Mouse (Mus musculus) liver, adult (tissue): ENCODE data around the gene Ltb.

Experiments used
- GATA4 ChIP-seq: IDR thresholded peaks from 2 replicates; pipeline ENCODE4 v1.6.1; 2014; ENCODE audit warnings: mild to moderate bottlenecking, low read length; ENCODE audit not compliant: insufficient replicate concordance

Ltb gene

DNA sequence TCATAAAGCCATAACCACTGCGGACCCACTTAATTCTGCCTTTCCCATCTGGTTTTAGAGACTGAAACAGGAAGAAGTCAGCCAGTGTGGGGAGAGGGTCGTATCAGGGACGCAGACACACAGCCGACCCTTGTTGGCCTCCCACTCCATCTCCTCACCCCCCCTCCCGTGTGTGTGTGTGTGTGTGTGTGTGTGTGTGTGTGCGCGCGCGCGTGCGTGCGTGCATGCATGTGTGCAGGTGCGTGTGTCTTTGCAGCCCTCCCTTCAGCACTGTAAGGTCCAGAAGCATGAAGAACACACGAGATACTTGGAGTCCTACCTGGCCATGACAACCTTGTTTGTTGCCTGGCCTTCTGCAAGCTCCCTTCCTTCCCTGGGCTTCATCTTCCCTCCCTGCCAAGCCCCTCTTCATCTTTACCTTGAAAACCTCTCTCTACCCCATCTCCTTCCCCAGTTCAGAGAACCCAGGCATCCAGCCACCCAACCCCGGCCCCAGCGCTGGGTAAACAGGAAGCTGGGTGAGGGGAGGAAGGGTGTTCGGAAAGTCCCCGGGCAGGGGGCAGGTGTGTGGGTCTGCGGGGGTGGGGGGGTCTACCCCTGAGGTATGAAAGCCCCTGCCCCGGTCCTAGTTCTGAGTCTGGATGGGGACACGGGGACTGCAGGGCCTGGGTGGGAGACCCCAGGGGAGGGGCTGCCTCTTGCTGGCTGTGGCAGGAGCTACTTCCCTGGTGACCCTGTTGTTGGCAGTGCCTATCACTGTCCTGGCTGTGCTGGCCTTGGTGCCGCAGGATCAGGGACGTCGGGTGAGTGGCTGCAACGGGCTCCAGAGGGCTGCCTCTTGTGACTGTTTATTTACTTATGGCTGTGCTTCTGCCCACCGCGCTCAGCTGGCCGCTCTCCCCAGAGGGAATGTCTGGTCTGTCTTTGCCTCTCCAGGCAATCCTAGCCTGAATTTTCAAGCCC lies at the start of gene Ltb:
TSS of gene Ltb (plus strand) at position 559 of the 963 bp plus-strand sequence.
- TF ChIP-seq GATA4 = no peak

DNA sequence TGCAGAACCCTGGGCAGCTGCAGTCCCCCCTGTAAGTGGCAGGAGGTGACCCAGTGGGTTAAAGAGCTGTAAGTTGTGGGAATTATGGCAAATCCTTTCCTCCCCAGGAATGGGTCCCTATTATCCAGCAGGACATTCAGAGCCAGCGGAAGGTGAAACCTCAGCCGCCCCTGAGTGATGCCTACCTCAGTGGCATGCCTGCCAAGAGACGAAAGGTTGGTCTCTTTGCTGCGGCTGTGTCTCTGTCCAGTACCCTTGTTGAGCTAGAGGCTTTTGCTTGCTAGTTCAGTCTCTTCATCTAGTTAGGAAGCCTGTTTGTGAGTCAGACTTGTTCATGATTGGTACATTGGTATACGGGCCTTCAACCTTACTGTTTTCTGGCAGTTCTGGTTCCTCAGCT lies 48.1 kb upstream of the Ltb start:
- no peak for TF ChIP-seq GATA4

- no peak for TF ChIP-seq GATA4
Observed at GRCm38 (mm10) chr17:35147348-35147747, 46.9 kb upstream of the Ltb start.

- no peak for TF ChIP-seq GATA4
Observed at GRCm38 (mm10) chr17:35147922-35148639, 46.2 kb upstream of the Ltb start.

GRCm38 (mm10) chr17:35152121-35152520 lies 42.1 kb upstream of the Ltb start:
- TF ChIP-seq GATA4 = no peak

- no peak for TF ChIP-seq GATA4
Observed at GRCm38 (mm10) chr17:35153077-35153476, 41.2 kb upstream of the Ltb start.

DNA sequence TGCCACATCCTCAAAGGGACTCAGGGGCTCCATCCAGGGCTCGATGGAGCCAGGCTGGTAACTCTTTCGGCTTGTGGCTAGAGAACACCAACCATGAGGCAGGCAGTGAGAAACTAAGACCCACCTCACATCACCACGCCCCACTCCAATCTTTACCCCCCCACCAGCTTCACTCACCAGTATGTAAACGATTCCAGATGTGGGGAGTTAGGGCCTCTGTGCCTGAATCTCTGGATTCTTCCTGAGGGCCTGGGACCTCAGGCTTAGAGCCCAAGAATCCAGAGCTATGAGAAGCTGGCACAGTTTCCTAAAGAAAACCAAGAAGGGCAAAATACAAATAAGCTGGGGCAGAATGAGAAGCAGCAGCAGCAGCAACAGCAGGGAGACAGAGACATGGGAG lies 40.3 kb upstream of the Ltb start:
- TF ChIP-seq GATA4 = no peak

- no peak for TF ChIP-seq GATA4
Observed at GRCm38 (mm10) chr17:35154616-35155015, 39.6 kb upstream of the Ltb start.

DNA sequence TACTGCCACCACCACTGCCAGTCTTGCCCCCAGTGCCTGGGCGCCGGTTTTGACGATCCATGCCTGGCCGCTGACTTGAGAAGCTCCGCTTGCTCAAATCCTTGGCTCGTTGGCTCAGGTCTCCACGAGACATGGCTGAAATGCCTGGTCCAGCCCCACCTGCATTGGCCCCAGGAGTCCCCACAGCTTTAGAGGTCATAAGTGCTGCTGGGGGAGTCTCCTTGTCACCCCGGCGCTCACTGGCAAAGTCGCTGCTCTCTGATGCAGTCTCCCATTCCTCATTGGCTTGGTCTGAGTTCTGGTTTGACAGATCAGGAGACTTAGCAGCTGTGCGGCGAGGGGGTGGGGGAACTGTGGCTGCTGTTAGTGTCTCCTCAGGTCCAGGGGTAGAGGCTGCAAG lies 38.8 kb upstream of the Ltb start:
- TF ChIP-seq GATA4 = no peak

DNA sequence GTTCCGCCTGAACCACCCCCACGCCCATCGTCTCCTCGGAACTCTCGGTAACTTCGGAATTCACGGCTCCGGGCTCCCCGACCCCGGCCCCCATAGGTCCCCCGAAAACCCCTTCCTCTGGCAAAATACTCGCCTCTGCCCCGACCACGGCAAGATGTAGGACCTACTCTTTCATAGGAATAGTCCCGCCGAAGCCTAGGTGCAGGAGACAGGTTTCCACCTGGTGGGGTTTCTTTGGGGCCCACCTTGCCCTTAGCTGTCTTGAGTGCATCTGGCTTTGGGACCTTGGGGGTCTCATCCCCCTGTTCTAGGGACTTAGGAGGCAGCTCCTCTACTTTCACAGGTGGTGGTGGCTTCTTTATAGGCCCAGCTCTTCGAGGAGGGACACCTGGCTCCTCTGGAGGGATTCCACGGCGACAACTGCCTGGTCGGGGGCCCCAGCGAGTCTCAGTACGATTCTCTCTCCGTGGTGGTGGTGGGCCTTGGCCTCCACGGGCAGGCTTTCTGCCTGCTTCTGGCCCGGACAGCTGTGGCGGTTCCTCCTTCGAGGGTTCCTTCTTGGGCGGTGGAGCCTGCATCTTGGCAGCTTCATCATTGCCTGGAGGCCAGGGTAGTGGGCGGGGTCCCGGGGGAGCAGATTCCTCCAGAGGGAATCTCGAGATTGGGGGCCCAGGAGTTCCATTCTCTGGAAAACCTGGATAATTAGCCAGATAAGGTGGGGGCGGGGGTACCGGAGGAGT lies 37.6 kb upstream of the Ltb start:
- TF ChIP-seq GATA4 = no peak

DNA sequence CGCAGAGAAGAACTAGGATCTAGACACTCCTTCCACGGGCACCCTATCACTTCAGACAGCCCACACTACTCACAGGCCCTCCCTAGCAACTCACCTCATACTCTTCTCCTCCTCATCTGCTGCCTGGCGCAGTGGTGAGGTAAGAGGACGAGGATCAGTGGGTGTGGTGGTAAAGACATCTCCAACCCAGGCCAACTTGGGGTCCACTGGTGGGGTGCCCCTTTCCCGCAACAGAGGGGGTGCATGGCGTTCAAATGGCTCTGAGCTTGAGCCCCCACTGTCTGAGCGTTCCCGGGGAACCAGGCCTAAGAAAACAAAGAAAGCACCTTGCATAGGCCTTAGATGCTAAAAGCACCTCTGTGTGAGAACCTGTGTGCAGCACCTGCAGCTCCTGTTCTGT lies 37.0 kb upstream of the Ltb start:
- no peak for TF ChIP-seq GATA4

DNA sequence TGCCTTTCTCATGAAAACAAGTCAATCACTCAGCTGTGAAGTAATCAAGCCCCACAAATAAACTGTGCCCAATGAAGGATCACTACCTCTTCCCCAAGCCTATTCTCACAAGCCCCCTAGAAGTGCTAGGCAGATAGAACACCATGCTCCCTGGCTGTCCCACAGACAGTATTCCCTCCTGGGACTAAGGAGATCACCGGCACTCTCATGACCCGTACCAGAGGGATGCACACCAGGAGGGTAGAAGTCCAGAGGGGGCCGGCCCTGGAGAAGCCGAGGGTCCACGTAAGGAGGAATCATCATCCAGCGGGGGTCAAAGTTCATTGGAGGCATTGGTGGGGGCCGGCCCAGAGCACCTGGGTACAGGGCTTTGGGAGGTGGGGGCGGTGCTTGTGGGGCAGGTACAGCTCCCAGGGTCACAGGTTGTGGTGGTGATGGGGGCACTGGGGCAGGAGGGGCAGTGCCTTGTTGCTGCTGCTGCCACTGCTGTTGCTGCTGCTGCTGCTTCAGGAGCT lies 36.5 kb upstream of the Ltb start:
- TF ChIP-seq GATA4 = no peak

GRCm38 (mm10) chr17:35158850-35159593 lies 35.2 kb upstream of the Ltb start:
- TF ChIP-seq GATA4 = no peak

- no peak for TF ChIP-seq GATA4
Observed at GRCm38 (mm10) chr17:35159638-35160037, 34.6 kb upstream of the Ltb start.

- no peak for TF ChIP-seq GATA4
Observed at GRCm38 (mm10) chr17:35161421-35161820, 32.8 kb upstream of the Ltb start.
